Mouse (Mus musculus) ovary, adult 10 weeks (tissue): Measurements from ENCODE around the gene Anxa8. TPM values are rescaled to one million over a fixed set of nuclear protein-coding genes. Genes with fewer than 3 reads are reported as not detected.

ENCODE experiments used
- polyA plus RNA-seq: library from polyadenylated mRNA; stranded (reverse); fragments of 350-450 nt; fragmentation: Illumina TruSeq; extraction: RNeasy Lipid Tissue Mini Kit (QIAGEN cat#74804); gene quantifications from one replicate; pipeline ENCODE4 v1.2.3, GENCODE M21; 2014

Gene Anxa8
- polyA plus RNA-seq: 3.6 TPM

DNA sequence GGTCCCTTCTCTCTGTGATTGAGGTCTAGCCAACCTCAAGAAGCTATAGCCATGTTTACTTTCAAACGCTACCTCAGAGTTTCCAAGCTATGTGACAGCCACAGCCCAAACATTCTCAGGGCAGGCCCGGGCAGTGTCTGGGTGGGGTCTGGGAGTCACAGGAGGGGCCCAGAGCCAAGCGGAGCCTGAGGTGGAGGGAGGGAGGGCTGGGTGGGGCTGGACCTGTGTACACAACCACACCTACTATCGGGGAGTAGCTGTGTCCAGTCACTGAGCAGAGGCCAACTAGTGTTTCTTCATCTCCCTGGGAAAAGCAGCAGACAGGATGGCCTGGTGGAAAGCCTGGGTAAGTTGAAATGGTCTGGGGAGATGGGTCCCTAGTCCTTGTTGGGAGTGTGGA, at the start of gene Anxa8:
Gene Anxa8, plus strand, starts transcription at position 251 of the 400 bp plus-strand sequence.

DNA sequence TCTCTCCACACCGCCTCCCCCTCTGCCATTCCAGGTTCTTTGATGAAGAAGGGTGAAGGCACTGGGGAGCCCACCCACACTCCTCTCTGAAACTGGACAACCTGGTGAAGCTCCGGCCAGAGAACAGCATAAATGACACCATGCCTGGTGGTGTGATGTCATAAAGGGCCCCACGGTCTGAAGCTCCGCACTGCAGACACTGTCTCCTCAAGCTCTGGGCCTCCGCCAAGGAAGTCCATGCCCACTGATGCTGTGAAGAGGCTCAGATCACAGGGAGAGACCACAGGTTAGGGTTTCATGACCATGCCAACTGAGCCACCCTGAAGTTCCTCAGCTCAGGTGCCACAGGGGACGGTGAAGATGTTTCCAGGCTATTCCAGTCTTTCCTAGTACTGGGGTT, 33.3 kb upstream of the Anxa8 start, which contains the start of gene Antxrl:
Gene Antxrl, plus strand, starts transcription at position 192 of the 400 bp plus-strand sequence.

DNA sequence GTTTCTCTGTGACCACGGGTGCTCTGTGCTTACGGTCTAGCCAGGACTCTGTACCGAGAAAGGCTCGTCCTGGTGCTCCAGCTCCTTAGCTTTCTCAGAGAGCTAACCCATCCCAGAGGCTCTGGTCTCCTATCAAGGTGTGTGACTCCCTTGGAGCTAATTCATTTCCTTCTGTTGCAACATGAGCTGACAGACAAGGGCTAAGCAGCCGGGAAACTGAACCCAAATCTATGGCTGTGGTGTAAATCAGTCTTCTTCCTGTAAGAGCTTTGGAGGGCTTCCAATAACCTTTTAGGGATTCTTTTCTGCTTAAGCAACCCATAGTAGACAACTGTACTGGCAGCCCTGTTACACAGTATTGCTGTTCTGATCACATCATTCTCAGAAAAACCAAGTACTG, 16.8 kb downstream of the Anxa8 start, which contains the start of gene A630023A22Rik:
Gene A630023A22Rik, minus strand, starts transcription at position 154 of the 400 bp plus-strand sequence.

Other genes starting within 250 kb of the Anxa8 start
- 6.8 TPM for gene Gdf10, start 162.4 kb upstream of the Anxa8 start, polyA plus RNA-seq
- gene Gdf2, start 144.9 kb upstream of the Anxa8 start, polyA plus RNA-seq: not detected
- gene Rbp3, start 132.0 kb upstream of the Anxa8 start, polyA plus RNA-seq: 0.09 TPM
- gene Zfp488, start 107.2 kb upstream of the Anxa8 start, polyA plus RNA-seq: not detected
- gene Gm30083, start 70.8 kb upstream of the Anxa8 start, polyA plus RNA-seq: not detected
- gene Gm5460, start 69.2 kb upstream of the Anxa8 start, polyA plus RNA-seq: not detected
- not detected for gene Antxrl, start 33.3 kb upstream of the Anxa8 start, polyA plus RNA-seq
- not detected for gene A630023A22Rik, start 16.8 kb downstream of the Anxa8 start, polyA plus RNA-seq
- gene Npy4r, start 66.5 kb downstream of the Anxa8 start, polyA plus RNA-seq: not detected
- gene Gprin2, start 115.7 kb downstream of the Anxa8 start, polyA plus RNA-seq: 0.48 TPM
- 1.9 TPM for gene Syt15, start 133.6 kb downstream of the Anxa8 start, polyA plus RNA-seq
- gene Shld2, start 224.5 kb downstream of the Anxa8 start, polyA plus RNA-seq: 24.2 TPM
- gene Glud1, start 224.7 kb downstream of the Anxa8 start, polyA plus RNA-seq: 207 TPM